Mouse (Mus musculus) left cerebral cortex, postnatal 36 days (tissue): ENCODE measurements around the gene Apba3. TPM values are rescaled to one million over a fixed set of nuclear protein-coding genes. Genes with fewer than 3 reads are reported as not detected.
"Not testable (repeated sequence)": the region's sequence is repeated elsewhere in the genome, so short reads cannot be mapped to it uniquely, and the experiment has no call there.

ENCODE experiments used
- DNase-seq, 2 experiments: peaks; one replicate each; pipeline ENCODE4 v3.0.0; 2021 to 2022; ENCODE audit warnings: low spot score in 2 of 2, mixed read lengths in 1 of 2
- intact Hi-C: fragments of 180-260 bp; cut with DNase I; formaldehyde crosslinking; loops from one replicate; pipeline ENCODE4 v1.15.1; 2025
- total RNA-seq, 2 experiments: library from RNA; stranded (reverse); gene quantifications; 2 replicates each; pipeline ENCODE4 v1.2.3; 2021

The Apba3 gene
- total RNA-seq = 10 to 100 TPM; 30.1 to 39.3 TPM

GRCm38 (mm10) chr10:81266211-81267105, at the start of gene Apba3, which contains the start of gene Mrpl54:
Apba3 (plus strand) TSS chr10:81266960.
Mrpl54 (minus strand) TSS chr10:81266934.
- peak; percentile 97 to 98 for DNase-seq
- intact Hi-C loops = no loop called here

GRCm38 (mm10) chr10:81217267-81217666, 49.5 kb upstream of the Apba3 start:
- intact Hi-C loops = loop anchor here (2.0 kb wide), 1 partner anchor 18 kb away; no protein-coding TSS in a partner anchor
- not testable (repeated sequence) for DNase-seq

- peak; percentile 51 to 54 for DNase-seq
- intact Hi-C loops = loop anchor here (2.0 kb wide), 1 partner anchor 19 kb away; no protein-coding TSS in a partner anchor
Observed at GRCm38 (mm10) chr10:81217964-81218363, 48.8 kb upstream of the Apba3 start.

- no peak for DNase-seq
- intact Hi-C loops = no loop called here
Observed at GRCm38 (mm10) chr10:81221402-81222015, 45.3 kb upstream of the Apba3 start.

GRCm38 (mm10) chr10:81223731-81224130, 43.0 kb upstream of the Apba3 start:
- intact Hi-C loops = not testable (repeated sequence)

GRCm38 (mm10) chr10:81229735-81230437, 36.9 kb upstream of the Apba3 start:
- no peak for DNase-seq
- intact Hi-C loops = no loop called here

More at GRCm38 (mm10) chr10:81223731-81224130, 43.0 kb upstream of the Apba3 start:
- not testable (repeated sequence) for DNase-seq

GRCm38 (mm10) chr10:81230438-81231332, 36.1 kb upstream of the Apba3 start, which contains the start of gene Atcay:
Atcay (minus strand) TSS chr10:81230833.
- peak; percentile 85 for DNase-seq
- intact Hi-C loops = no loop called here

GRCm38 (mm10) chr10:81231436-81231835, 35.3 kb upstream of the Apba3 start:
- intact Hi-C loops = no loop called here
- no peak for DNase-seq

- peak; percentile 91 to 93 for DNase-seq
- intact Hi-C loops = no loop called here
Observed at GRCm38 (mm10) chr10:81232580-81233225, 34.1 kb upstream of the Apba3 start, which contains the start of gene Zfr2. Zfr2 (plus strand) TSS chr10:81233155.

GRCm38 (mm10) chr10:81233226-81233585, 33.6 kb upstream of the Apba3 start:
- intact Hi-C loops = no loop called here
- no peak for DNase-seq

- no peak for DNase-seq
- intact Hi-C loops = no loop called here
Observed at GRCm38 (mm10) chr10:81234206-81234605, 32.6 kb upstream of the Apba3 start.

- intact Hi-C loops = no loop called here
- DNase-seq = no peak
Observed at GRCm38 (mm10) chr10:81236471-81237268, 30.1 kb upstream of the Apba3 start.

- no peak for DNase-seq
- intact Hi-C loops = no loop called here
Observed at GRCm38 (mm10) chr10:81238618-81239017, 28.1 kb upstream of the Apba3 start.

- peak in 1 of 2 experiments; percentile 76 for DNase-seq
- intact Hi-C loops = no loop called here
Observed at GRCm38 (mm10) chr10:81240876-81241275, 25.9 kb upstream of the Apba3 start.

GRCm38 (mm10) chr10:81242021-81242420, 24.7 kb upstream of the Apba3 start:
- intact Hi-C loops = no loop called here
- DNase-seq = no peak

- DNase-seq = no peak
- intact Hi-C loops = no loop called here
Observed at GRCm38 (mm10) chr10:81244146-81244545, 22.6 kb upstream of the Apba3 start.

- intact Hi-C loops = no loop called here
- peak; percentile 74 to 78 for DNase-seq
Observed at GRCm38 (mm10) chr10:81244595-81244994, 22.2 kb upstream of the Apba3 start.

GRCm38 (mm10) chr10:81245166-81245565, 21.6 kb upstream of the Apba3 start:
- no peak for DNase-seq
- intact Hi-C loops = no loop called here
